Mouse (Mus musculus) stomach, postnatal 0 days (tissue): ENCODE measurements at regions not wholly inside any gene's neighbourhood (a gene's known extent, or its start where the extent isn't known, plus 50 kb on each side); places are given as distances from the start of the nearest gene placed in this dataset.

Experiments
- ATAC-seq: fragments of 200-750 bp; cut with Nextera tagmentation; 2 replicates; pipeline ENCODE4 v1.8.0; 2017; ENCODE audit not compliant: low FRiP score, low TSS enrichment
- DNase-seq: peaks from one replicate; pipeline ENCODE4 v3.0.0-alpha.2; 2016; ENCODE audit warnings: low spot score
- H3K27ac ChIP-seq: fragments of 300-500 bp; sonication (generic); replicated peaks from 2 replicates; pipeline ENCODE4 v1.5.1; 2014; ENCODE audit warnings: mild to moderate bottlenecking, control low read depth
- H3K27me3 ChIP-seq: fragments of 300-500 bp; sonication (generic); 2 replicates; pipeline ENCODE4 v1.6.1; 2014; ENCODE audit warnings: low read length; ENCODE audit not compliant: control insufficient read depth, insufficient read depth
- H3K36me3 ChIP-seq: fragments of 300-500 bp; sonication (generic); 2 replicates; pipeline ENCODE4 v1.6.1; 2014; ENCODE audit warnings: low read length, mixed read lengths; ENCODE audit not compliant: control insufficient read depth, insufficient read depth
- H3K4me1 ChIP-seq: fragments of 300-500 bp; sonication (generic); replicated peaks from 2 replicates; pipeline ENCODE4 v1.6.1; 2014; ENCODE audit warnings: antibody characterized with exemption; ENCODE audit not compliant: control insufficient read depth, insufficient read depth
- H3K4me2 ChIP-seq: fragments of 300-500 bp; sonication (generic); replicated peaks from 2 replicates; pipeline ENCODE4 v1.6.1; 2014; ENCODE audit warnings: low read depth, mild to moderate bottlenecking, control low read depth, moderate library complexity
- H3K4me3 ChIP-seq: fragments of 300-500 bp; sonication (generic); 2 replicates; pipeline ENCODE4 v1.5.1; 2014; ENCODE audit warnings: low read depth, low read length, control low read depth
- H3K9ac ChIP-seq: fragments of 300-500 bp; sonication (generic); 2 replicates; pipeline ENCODE4 v1.6.1; 2014; ENCODE audit warnings: mild to moderate bottlenecking, low read length, control low read depth, mixed read lengths
- H3K9me3 ChIP-seq: fragments of 300-500 bp; sonication (generic); 2 replicates; pipeline ENCODE4 v1.6.1; 2016; ENCODE audit warnings: low read length; ENCODE audit not compliant: control insufficient read depth
- CTCF ChIP-seq: IDR thresholded peaks from 2 replicates; pipeline ENCODE4 v1.5.1; 2016; ENCODE audit warnings: antibody characterized with exemption, low read depth, mild to moderate bottlenecking, moderate library complexity
- EP300 ChIP-seq: optimal IDR thresholded peaks from 2 replicates; pipeline ENCODE3; 2016; ENCODE audit warnings: antibody characterized with exemption
- WGBS: fragments of 180-500 bp; shearing (Covaris S2); extraction: QIAGEN DNeasy Blood & Tissue Kit; methylation state at CpG from one replicate; pipeline ENCODE4 v1.1.7; 2014; 5-methylcytosine and 5-hydroxymethylcytosine counted together

- WGBS = 37% methylated on average over 4 of the region's 4 CpGs
- no peak for ATAC-seq
- no peak for DNase-seq
Measured at GRCm38 (mm10) chr5:39143648-39144047, 267.0 kb upstream of the Clnk start.

GRCm38 (mm10) chr5:39138375-39138774, 261.8 kb upstream of the Clnk start:
- no peaks in the 10 kb centered on the region for H3K9me3 ChIP-seq
- no peak for ATAC-seq
- no peak overlapping the region for H3K27ac ChIP-seq
- TF ChIP-seq CTCF (no peak), EP300 (no peak)
- DNase-seq = no peak
- no peak overlapping the region for H3K9ac ChIP-seq
- no peak overlapping the region for H3K4me2 ChIP-seq
- 71% methylated on average over 3 of the region's 3 CpGs for WGBS
- H3K4me3 ChIP-seq = no peak overlapping the region
- no peaks in the 10 kb centered on the region for H3K4me1 ChIP-seq
- no peaks in the 10 kb centered on the region for H3K36me3 ChIP-seq
- no peaks in the 10 kb centered on the region for H3K27me3 ChIP-seq

More at GRCm38 (mm10) chr5:39143648-39144047, 267.0 kb upstream of the Clnk start:
- H3K27ac ChIP-seq = no peak overlapping the region
- H3K4me3 ChIP-seq = no peak overlapping the region
- no peak for TF ChIP-seq CTCF
- TF ChIP-seq EP300 = no peak
- H3K9me3 ChIP-seq = no peaks in the 10 kb centered on the region
- H3K27me3 ChIP-seq = no peaks in the 10 kb centered on the region
- no peaks in the 10 kb centered on the region for H3K36me3 ChIP-seq
- no peak overlapping the region for H3K9ac ChIP-seq
- H3K4me2 ChIP-seq = no peak overlapping the region
- H3K4me1 ChIP-seq = no peaks in the 10 kb centered on the region

DNA sequence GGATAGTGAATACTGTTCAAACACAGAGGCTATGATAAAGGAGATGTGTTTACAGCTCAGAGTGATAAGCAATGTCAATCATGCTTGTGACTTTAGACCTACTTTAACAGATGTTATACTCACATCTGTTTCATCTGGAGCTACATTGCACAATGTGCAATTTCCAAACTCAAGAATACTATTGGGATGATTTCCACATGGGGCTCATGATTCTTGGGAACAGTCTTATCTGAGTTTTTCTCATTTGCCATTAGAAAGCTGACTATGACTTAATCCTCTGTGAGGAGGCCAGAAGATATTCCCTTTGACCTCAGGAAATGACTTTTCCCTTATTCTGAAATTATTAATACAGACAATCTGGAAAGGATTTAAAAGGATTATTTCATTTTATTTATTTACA, 252.3 kb upstream of the Clnk start:
- H3K27me3 ChIP-seq = no peaks in the 10 kb centered on the region
- ATAC-seq (no peak), DNase-seq (no peak)
- H3K4me1 ChIP-seq = no peaks in the 10 kb centered on the region
- TF ChIP-seq EP300 (no peak), CTCF (no peak)
- H3K36me3 ChIP-seq = no peaks in the 10 kb centered on the region
- no peak overlapping the region for H3K4me3 ChIP-seq
- no peak overlapping the region for H3K9ac ChIP-seq
- H3K9me3 ChIP-seq = no peaks in the 10 kb centered on the region
- H3K27ac ChIP-seq = no peak overlapping the region
- H3K4me2 ChIP-seq = no peak overlapping the region

GRCm38 (mm10) chr5:39126833-39127232, 250.2 kb upstream of the Clnk start:
- no peaks in the 10 kb centered on the region for H3K4me1 ChIP-seq
- H3K9ac ChIP-seq = no peak overlapping the region
- no peaks in the 10 kb centered on the region for H3K9me3 ChIP-seq
- ATAC-seq (no peak), DNase-seq (no peak)
- H3K27ac ChIP-seq = no peak overlapping the region
- H3K36me3 ChIP-seq = no peaks in the 10 kb centered on the region
- no peaks in the 10 kb centered on the region for H3K27me3 ChIP-seq
- H3K4me2 ChIP-seq = no peak overlapping the region
- H3K4me3 ChIP-seq = no peak overlapping the region
- TF ChIP-seq CTCF (no peak), EP300 (no peak)
- 82% methylated on average over 4 of the region's 4 CpGs for WGBS

DNA sequence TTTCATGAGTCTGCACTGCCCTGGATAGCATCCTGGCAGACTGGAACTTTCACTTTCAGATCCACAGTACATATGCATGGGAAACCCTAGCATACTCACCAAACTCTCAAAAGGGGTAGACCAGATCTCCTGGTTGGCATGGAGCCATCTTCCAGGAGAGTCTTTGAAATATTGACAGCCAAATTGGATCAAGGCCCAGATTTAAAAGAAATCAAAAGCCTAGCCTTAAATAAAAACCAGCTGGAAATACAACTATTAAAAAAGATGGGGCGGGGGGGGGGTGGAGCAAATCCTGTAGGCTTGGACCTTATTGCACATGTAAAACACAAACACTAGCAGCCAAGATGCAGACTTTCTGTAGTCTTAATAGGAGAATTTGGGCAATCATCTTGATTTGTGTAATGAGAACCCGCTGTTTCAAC, 249.7 kb upstream of the Clnk start:
- DNase-seq (no peak), ATAC-seq (no peak)
- H3K4me1 ChIP-seq = no peaks in the 10 kb centered on the region
- H3K27ac ChIP-seq = no peak overlapping the region
- no peaks in the 10 kb centered on the region for H3K9me3 ChIP-seq
- H3K27me3 ChIP-seq = no peaks in the 10 kb centered on the region
- TF ChIP-seq EP300 = no peak
- TF ChIP-seq CTCF = no peak
- H3K36me3 ChIP-seq = no peaks in the 10 kb centered on the region
- H3K4me3 ChIP-seq = no peak overlapping the region
- 55% methylated on average over 2 of the region's 2 CpGs for WGBS
- H3K9ac ChIP-seq = no peak overlapping the region
- H3K4me2 ChIP-seq = no peak overlapping the region

DNA sequence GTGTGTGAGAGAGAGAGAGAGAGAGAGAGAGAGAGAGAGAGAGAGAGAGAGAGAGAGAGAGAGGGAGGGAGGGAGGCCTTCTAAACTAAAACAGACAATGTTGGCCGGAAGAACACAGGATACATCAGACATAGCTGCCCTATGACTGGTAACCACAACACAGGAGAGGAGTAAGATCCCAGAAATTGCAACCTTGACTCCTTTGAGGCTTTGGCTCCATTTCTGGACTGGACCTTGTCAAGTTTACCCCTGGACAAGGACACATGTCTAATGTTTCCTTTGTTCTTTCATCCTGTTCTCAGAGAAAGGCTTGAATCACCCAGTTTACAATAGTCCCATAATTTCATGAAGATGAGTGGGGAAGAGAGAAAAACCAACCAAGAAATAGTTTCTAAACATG, 233.7 kb upstream of the Clnk start:
- Histone ChIP-seq H3K36me3 (no peaks in the 10 kb centered on the region), H3K27ac (no peak overlapping the region), H3K4me2 (no peak overlapping the region), H3K4me3 (no peak overlapping the region), H3K9me3 (no peaks in the 10 kb centered on the region), H3K4me1 (no peaks in the 10 kb centered on the region), H3K27me3 (no peaks in the 10 kb centered on the region), H3K9ac (no peak overlapping the region)
- no peak for ATAC-seq
- no peak for DNase-seq
- WGBS = 83% methylated on average over 1 of the region's 1 CpGs
- no peak for TF ChIP-seq CTCF
- no peak for TF ChIP-seq EP300

DNA sequence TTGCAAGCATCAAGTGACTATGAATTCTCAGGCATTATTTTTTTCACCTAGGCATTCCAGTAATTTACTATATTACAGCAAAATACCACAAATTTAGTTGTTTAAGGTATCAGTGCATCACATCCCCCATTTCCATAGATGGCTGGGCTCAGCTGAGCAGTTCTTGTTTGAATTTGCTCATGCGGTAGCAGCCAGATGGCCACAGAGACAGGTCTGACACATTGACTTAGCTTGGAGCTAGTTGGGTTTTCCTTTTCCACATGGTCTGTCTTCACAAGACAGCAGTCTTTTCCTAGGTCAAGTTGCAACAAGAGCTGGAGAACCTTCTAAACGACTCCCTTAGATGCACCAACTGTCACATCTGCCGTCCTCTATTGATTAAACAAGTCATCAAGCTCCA, 232.9 kb upstream of the Clnk start:
- Histone ChIP-seq H3K9ac (no peak overlapping the region), H3K9me3 (no peaks in the 10 kb centered on the region), H3K4me2 (no peak overlapping the region), H3K27ac (no peak overlapping the region), H3K36me3 (no peaks in the 10 kb centered on the region), H3K4me3 (no peak overlapping the region), H3K27me3 (no peaks in the 10 kb centered on the region), H3K4me1 (no peaks in the 10 kb centered on the region)
- DNase-seq (no peak), ATAC-seq (no peak)
- TF ChIP-seq EP300 = no peak
- TF ChIP-seq CTCF = no peak
- 64% methylated on average over 3 of the region's 3 CpGs for WGBS
